Mouse (Mus musculus): ENCODE results near the gene Strip2. TPM values are rescaled to one million over a fixed set of nuclear protein-coding genes. Genes with fewer than 3 reads are reported as not detected.

The Strip2 gene
- 0.87 and 0.99 TPM in 2 replicates for polyA plus RNA-seq (2014; fragmentation: Nextera tagmentation; extraction: Ambion mirVana)

DNA sequence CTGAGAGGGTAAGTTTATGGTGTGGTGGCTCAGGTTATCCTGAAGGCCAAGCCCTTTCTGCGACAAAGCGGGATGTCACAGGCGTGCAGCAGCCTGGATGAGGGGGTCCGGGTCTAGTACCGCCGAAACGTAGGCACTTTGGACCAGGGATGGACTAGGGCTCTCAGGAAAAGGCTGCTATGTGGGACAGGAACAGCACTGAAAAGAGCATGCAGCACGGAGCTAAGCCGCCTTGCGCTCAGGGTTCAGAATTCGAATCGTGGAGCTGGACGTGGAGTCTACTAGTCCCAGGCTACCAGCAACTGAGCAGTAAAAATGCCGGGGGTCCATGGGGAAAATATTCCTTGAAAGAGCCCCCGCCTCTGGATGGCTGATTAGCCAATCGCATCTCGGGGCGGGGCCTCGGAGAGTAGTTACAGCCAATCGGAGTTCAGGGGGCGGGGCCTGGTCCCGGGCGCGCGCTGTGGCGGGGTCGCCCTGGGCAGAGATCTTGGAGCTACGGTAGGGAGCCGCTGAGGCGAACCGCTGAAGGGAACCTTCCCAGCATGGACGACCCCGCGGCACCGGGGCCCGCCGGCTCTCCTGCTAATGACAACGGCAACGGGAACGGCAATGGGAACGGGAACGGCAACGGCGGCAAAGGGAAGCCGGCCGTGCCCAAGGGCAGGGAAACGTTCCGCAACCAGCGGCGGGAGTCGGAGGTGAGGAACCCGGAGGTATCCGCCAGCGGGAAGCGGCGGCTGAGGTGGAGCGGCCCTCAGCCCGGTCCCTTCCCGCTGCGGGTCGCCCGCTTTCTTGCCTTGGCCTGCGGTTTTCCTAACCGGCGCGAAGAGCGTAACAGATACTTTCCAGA, at the start of gene Strip2:
Strip2 (plus strand) TSS at position 483 of the 853 bp plus-strand sequence.
- peak; percentile 98 for ATAC-seq (ENCODE audit: low FRiP score, low TSS enrichment)
- H3K27ac ChIP-seq (ENCODE audit: low read depth, low read length), result no peak within 1 kb of the TSS
- H3K9ac ChIP-seq (ENCODE audit: low read depth, low read length), result peak within 1 kb of the TSS; percentile 59
- H3K4me3 ChIP-seq (ENCODE audit: low read length), result peak within 1 kb of the TSS; percentile 65
- H3K36me3 ChIP-seq (ENCODE audit: control insufficient read depth, insufficient read depth, low read length), result no peaks in the 10 kb centered on the region
- H3K27me3 ChIP-seq (ENCODE audit: control insufficient read depth, insufficient read depth, low read length), result peaks cover 25% of the 10 kb centered on the region
- WGBS, result under 1% methylated on average over 67 of the region's 67 CpGs
- H3K4me1 ChIP-seq (ENCODE audit: control insufficient read depth, insufficient read depth, low read length), result 0 out of 2 replicates have a peak, but pooled peaks cover 3% of the 10 kb centered on the region
- no peaks in the 10 kb centered on the region for H3K9me3 ChIP-seq (ENCODE audit: control insufficient read depth, low read length)
- H3K4me2 ChIP-seq (replicated peaks; ENCODE audit: low read depth, low read length), result peak within 1 kb of the TSS; percentile 94

GRCm38 (mm10) chr6:29868341-29868895, 48.4 kb upstream of the Strip2 start:
- no peak for ATAC-seq (ENCODE audit: low FRiP score, low TSS enrichment)
- H3K27ac ChIP-seq (ENCODE audit: low read depth, low read length), result no peak overlapping the region

DNA sequence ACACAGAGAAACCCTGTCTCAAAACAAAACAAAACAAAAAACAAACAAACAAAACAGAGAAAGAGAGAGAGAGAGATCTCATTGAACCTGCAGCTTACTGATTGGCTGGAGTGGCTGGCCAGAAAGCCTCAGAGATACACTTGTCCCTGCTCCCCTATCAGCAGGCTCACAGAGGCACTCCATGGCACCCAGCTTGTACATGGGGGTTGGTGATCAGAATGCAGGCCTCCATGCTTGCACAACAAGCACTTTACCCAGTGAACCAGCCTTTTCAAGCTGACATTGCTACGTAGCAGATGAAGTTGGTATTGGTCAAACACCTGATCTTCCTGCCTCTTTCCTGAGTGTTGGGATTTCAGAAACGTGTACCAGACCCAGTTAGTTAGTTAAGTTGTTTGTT, 43.2 kb upstream of the Strip2 start:
- ATAC-seq (ENCODE audit: low FRiP score, low TSS enrichment), result no peak
- no peaks in the 10 kb centered on the region for H3K9me3 ChIP-seq (ENCODE audit: control insufficient read depth, low read length)
- 73% methylated on average over 2 of the region's 2 CpGs for WGBS

More at GRCm38 (mm10) chr6:29868341-29868895, 48.4 kb upstream of the Strip2 start:
- no peak overlapping the region for H3K9ac ChIP-seq (ENCODE audit: low read depth, low read length)
- no peaks in the 10 kb centered on the region for H3K4me1 ChIP-seq (ENCODE audit: control insufficient read depth, insufficient read depth, low read length)
- WGBS, result 89% methylated on average over 2 of the region's 2 CpGs
- H3K9me3 ChIP-seq (ENCODE audit: control insufficient read depth, low read length), result no peaks in the 10 kb centered on the region
- no peak overlapping the region for H3K4me2 ChIP-seq (replicated peaks; ENCODE audit: low read depth, low read length)
- H3K36me3 ChIP-seq (ENCODE audit: control insufficient read depth, insufficient read depth, low read length), result no peaks in the 10 kb centered on the region; the same call in 1 of the 2 replicates
- H3K27me3 ChIP-seq (ENCODE audit: control insufficient read depth, insufficient read depth, low read length), result no peaks in the 10 kb centered on the region
- no peak overlapping the region for H3K4me3 ChIP-seq (ENCODE audit: low read length)

GRCm38 (mm10) chr6:29875576-29875975, 41.2 kb upstream of the Strip2 start:
- WGBS, result 85% methylated on average over 5 of the region's 5 CpGs
- Histone ChIP-seq H3K27ac (ENCODE audit: low read depth, low read length) (no peak overlapping the region), H3K9ac (ENCODE audit: low read depth, low read length) (no peak overlapping the region), H3K27me3 (ENCODE audit: control insufficient read depth, insufficient read depth, low read length) (no peaks in the 10 kb centered on the region), H3K4me1 (ENCODE audit: control insufficient read depth, insufficient read depth, low read length) (no peaks in the 10 kb centered on the region), H3K4me2 (replicated peaks; ENCODE audit: low read depth, low read length) (no peak overlapping the region), H3K4me3 (ENCODE audit: low read length) (no peak overlapping the region), H3K36me3 (ENCODE audit: control insufficient read depth, insufficient read depth, low read length) (peaks cover 3% of the 10 kb centered on the region; the same call in 1 of the 2 replicates), H3K9me3 (ENCODE audit: control insufficient read depth, low read length) (no peaks in the 10 kb centered on the region)
- ATAC-seq (ENCODE audit: low FRiP score, low TSS enrichment), result no peak

More for the DNA sequence above, 43.2 kb upstream of the Strip2 start:
- Histone ChIP-seq H3K27me3 (ENCODE audit: control insufficient read depth, insufficient read depth, low read length) (no peaks in the 10 kb centered on the region), H3K4me2 (replicated peaks; ENCODE audit: low read depth, low read length) (no peak overlapping the region), H3K9ac (ENCODE audit: low read depth, low read length) (no peak overlapping the region), H3K4me3 (ENCODE audit: low read length) (no peak overlapping the region), H3K4me1 (ENCODE audit: control insufficient read depth, insufficient read depth, low read length) (no peaks in the 10 kb centered on the region), H3K36me3 (ENCODE audit: control insufficient read depth, insufficient read depth, low read length) (no peaks in the 10 kb centered on the region; the same call in 1 of the 2 replicates), H3K27ac (ENCODE audit: low read depth, low read length) (no peak overlapping the region)

DNA sequence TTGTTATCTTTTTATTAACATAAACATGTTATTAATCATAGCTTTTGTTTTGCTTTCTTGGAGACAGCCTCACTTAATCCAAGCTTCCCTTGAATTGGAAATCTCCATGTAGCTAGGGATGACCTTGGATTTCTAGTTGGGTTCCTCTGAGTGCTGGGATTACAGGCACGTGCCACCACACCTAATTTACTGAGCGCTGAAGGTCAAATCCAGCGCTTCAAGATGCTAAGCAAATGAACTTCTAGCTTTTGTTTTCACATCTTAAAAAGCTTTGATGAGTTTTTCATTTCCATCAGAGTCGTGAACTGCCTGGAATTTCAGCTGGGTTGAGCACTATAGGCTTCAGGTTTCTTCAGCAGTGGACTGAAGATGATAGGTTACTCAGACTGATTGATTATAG, 40.0 kb upstream of the Strip2 start:
- no peaks in the 10 kb centered on the region for H3K4me1 ChIP-seq (ENCODE audit: control insufficient read depth, insufficient read depth, low read length)
- ATAC-seq (ENCODE audit: low FRiP score, low TSS enrichment), result no peak
- peaks cover 3% of the 10 kb centered on the region; the same call in 1 of the 2 replicates for H3K36me3 ChIP-seq (ENCODE audit: control insufficient read depth, insufficient read depth, low read length)
- H3K9me3 ChIP-seq (ENCODE audit: control insufficient read depth, low read length), result no peaks in the 10 kb centered on the region
- no peak overlapping the region for H3K9ac ChIP-seq (ENCODE audit: low read depth, low read length)
- no peak overlapping the region for H3K27ac ChIP-seq (ENCODE audit: low read depth, low read length)
- H3K4me2 ChIP-seq (replicated peaks; ENCODE audit: low read depth, low read length), result no peak overlapping the region
- 77% methylated on average over 4 of the region's 4 CpGs for WGBS
- H3K4me3 ChIP-seq (ENCODE audit: low read length), result no peak overlapping the region
- no peaks in the 10 kb centered on the region for H3K27me3 ChIP-seq (ENCODE audit: control insufficient read depth, insufficient read depth, low read length)

GRCm38 (mm10) chr6:29879579-29879978, 37.2 kb upstream of the Strip2 start:
- Histone ChIP-seq H3K4me3 (ENCODE audit: low read length) (no peak overlapping the region), H3K27me3 (ENCODE audit: control insufficient read depth, insufficient read depth, low read length) (no peaks in the 10 kb centered on the region), H3K9ac (ENCODE audit: low read depth, low read length) (no peak overlapping the region), H3K4me1 (ENCODE audit: control insufficient read depth, insufficient read depth, low read length) (no peaks in the 10 kb centered on the region), H3K36me3 (ENCODE audit: control insufficient read depth, insufficient read depth, low read length) (peaks cover 3% of the 10 kb centered on the region; the same call in 1 of the 2 replicates), H3K4me2 (replicated peaks; ENCODE audit: low read depth, low read length) (no peak overlapping the region), H3K9me3 (ENCODE audit: control insufficient read depth, low read length) (no peaks in the 10 kb centered on the region), H3K27ac (ENCODE audit: low read depth, low read length) (no peak overlapping the region)
- no peak for ATAC-seq (ENCODE audit: low FRiP score, low TSS enrichment)

GRCm38 (mm10) chr6:29880796-29881195, 36.0 kb upstream of the Strip2 start:
- H3K27ac ChIP-seq (ENCODE audit: low read depth, low read length), result no peak overlapping the region
- H3K27me3 ChIP-seq (ENCODE audit: control insufficient read depth, insufficient read depth, low read length), result no peaks in the 10 kb centered on the region
- no peak for ATAC-seq (ENCODE audit: low FRiP score, low TSS enrichment)
- no peak overlapping the region for H3K9ac ChIP-seq (ENCODE audit: low read depth, low read length)
- H3K36me3 ChIP-seq (ENCODE audit: control insufficient read depth, insufficient read depth, low read length), result peaks cover 3% of the 10 kb centered on the region; the same call in 1 of the 2 replicates
- no peaks in the 10 kb centered on the region for H3K4me1 ChIP-seq (ENCODE audit: control insufficient read depth, insufficient read depth, low read length)
- no peak overlapping the region for H3K4me2 ChIP-seq (replicated peaks; ENCODE audit: low read depth, low read length)
- no peaks in the 10 kb centered on the region for H3K9me3 ChIP-seq (ENCODE audit: control insufficient read depth, low read length)
- H3K4me3 ChIP-seq (ENCODE audit: low read length), result no peak overlapping the region
- WGBS, result 88% methylated on average over 3 of the region's 3 CpGs

GRCm38 (mm10) chr6:29881936-29882335, 34.9 kb upstream of the Strip2 start:
- Histone ChIP-seq H3K27me3 (ENCODE audit: control insufficient read depth, insufficient read depth, low read length) (no peaks in the 10 kb centered on the region), H3K4me2 (replicated peaks; ENCODE audit: low read depth, low read length) (no peak overlapping the region), H3K36me3 (ENCODE audit: control insufficient read depth, insufficient read depth, low read length) (peaks cover 3% of the 10 kb centered on the region; the same call in 1 of the 2 replicates), H3K4me1 (ENCODE audit: control insufficient read depth, insufficient read depth, low read length) (no peaks in the 10 kb centered on the region), H3K27ac (ENCODE audit: low read depth, low read length) (no peak overlapping the region), H3K9me3 (ENCODE audit: control insufficient read depth, low read length) (no peaks in the 10 kb centered on the region), H3K9ac (ENCODE audit: low read depth, low read length) (no peak overlapping the region), H3K4me3 (ENCODE audit: low read length) (no peak overlapping the region)
- ATAC-seq (ENCODE audit: low FRiP score, low TSS enrichment), result no peak
- WGBS, result 72% methylated on average over 2 of the region's 2 CpGs

DNA sequence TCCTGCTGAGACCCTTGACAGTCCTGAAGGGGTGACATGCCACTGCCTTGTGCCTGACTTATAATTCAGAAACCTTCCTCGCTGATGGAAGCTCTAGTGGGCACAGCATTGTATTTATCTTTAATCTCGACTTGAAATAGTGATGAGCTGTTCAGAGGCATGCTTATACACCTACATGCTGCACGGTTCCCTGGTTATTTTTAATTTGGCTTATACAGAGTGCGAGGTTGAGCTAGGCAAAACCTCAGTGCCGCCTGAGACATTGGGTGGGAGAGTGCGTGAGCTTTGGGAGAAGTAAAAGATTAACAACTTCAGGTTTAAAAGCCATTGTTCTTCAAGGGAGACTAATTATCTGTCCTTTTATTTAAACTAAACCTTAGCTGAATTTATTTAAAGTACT, 33.9 kb upstream of the Strip2 start:
- no peaks in the 10 kb centered on the region for H3K4me1 ChIP-seq (ENCODE audit: control insufficient read depth, insufficient read depth, low read length)
- H3K9ac ChIP-seq (ENCODE audit: low read depth, low read length), result no peak overlapping the region
- ATAC-seq (ENCODE audit: low FRiP score, low TSS enrichment), result no peak
- H3K4me2 ChIP-seq (replicated peaks; ENCODE audit: low read depth, low read length), result no peak overlapping the region
- WGBS, result 66% methylated on average over 6 of the region's 6 CpGs
- no peak overlapping the region for H3K4me3 ChIP-seq (ENCODE audit: low read length)
- H3K27me3 ChIP-seq (ENCODE audit: control insufficient read depth, insufficient read depth, low read length), result no peaks in the 10 kb centered on the region
- no peak overlapping the region for H3K27ac ChIP-seq (ENCODE audit: low read depth, low read length)
- no peaks in the 10 kb centered on the region for H3K9me3 ChIP-seq (ENCODE audit: control insufficient read depth, low read length)
- peaks cover 3% of the 10 kb centered on the region; the same call in 1 of the 2 replicates for H3K36me3 ChIP-seq (ENCODE audit: control insufficient read depth, insufficient read depth, low read length)

All from kidney, embryonic 14.5 days (tissue).